Mouse (Mus musculus) left cerebral cortex, postnatal 14 days (tissue): ENCODE measurements at regions not wholly inside any gene's neighbourhood (a gene's known extent, or its start where the extent isn't known, plus 50 kb on each side); places are given as distances from the start of the nearest gene placed in this dataset.

ENCODE experiments used
- DNase-seq, 2 experiments: peaks; one replicate each; pipeline ENCODE4 v3.0.0; 2021 to 2022; ENCODE audit warnings: low spot score in 2 of 2, mixed read lengths in 1 of 2
- intact Hi-C: fragments of 180-260 bp; cut with DNase I; formaldehyde crosslinking; loops from one replicate; pipeline ENCODE4 v1.15.1; 2025

DNA sequence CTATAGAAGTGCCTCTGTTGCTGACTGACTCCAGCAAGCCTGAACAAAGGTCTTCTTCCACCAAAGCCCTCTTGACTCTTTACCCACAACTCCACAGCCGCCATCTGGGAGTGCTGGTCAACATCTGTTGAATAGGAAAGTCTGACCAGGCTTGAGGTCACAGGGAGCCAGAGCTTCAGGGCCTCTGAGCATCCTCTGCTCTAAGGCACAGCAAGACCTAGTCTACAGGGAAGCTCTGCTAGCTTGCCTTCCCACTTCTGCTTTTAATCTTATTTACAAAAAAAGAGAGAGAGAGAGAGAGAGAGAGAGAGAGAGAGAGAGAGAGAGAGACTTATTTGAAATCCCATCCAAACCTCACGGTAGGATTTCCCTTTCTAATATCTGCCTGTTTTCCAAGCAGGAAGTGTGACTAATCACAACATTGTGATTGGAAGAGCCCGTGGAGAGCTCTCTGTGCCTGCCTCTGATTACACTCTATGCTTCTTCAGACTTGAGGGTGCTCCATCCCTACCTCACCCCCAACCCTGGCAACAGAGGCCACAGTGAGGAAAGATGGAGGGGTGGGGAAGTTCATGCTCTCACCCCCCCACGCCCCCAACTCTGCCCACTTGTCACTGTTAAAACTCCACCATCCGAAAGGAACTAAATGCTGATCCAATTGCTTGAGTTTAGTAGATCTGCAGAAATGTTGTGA is 194.1 kb downstream of the Sp3 start:
- no peak for DNase-seq
- intact Hi-C loops = no loop called here

DNA sequence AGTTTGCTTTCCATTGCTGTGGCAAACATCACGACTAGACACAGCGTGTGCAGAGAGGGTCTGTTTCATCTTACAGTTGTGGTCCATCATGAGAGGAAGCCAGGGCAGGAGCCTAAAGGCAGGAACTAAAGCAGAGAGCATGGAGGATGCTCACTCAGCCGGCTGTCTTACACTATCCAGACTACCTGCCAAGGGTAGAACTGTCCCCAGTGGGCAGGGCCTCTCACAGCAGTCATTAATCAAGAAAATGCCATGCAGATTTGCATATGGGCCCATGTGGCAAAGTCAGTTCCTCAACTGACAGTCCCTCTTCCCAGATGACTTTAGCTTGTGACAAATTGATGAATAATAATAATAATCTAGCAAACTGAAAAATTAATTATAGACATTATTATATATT is 192.6 kb downstream of the Sp3 start:
- DNase-seq = no peak
- intact Hi-C loops = no loop called here

DNA sequence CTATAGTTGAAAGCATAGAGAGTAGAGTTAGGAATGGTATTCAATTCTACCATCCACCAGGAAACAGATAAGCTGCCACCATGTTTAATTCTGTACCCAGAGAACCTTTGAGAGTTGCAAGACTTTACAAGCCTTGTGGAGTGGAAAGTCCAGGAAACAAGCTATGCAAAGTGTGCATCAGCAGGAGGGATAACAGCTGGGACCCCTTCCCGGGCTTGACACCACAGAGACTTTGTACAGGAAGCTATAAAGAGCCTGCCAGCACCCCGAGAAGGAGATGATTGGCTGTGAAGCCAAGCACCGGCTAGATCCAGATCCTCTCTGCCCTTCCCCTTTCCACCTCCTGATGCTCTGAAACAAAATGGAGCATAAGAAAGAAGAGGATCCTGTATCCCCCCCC is 188.8 kb downstream of the Sp3 start:
- no peak for DNase-seq

DNA sequence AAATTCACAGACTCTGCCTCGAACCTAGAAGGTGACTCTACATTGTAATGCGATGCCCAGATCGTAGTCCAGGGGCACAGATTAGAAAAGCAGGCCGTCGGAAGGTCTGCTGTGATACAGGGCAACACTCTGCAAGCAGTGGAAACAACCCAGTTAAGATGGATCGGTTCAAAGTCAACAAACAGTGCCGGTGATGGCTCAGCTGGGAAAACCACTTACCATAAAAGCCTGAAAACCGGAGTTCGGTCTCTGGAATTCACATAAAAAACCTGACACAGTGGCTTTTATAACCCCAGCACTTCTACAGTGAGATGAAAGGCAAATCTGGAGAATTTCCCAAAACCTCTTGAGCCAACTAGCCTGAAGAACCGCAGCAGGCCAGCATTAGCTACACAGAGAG is 186.8 kb downstream of the Sp3 start:
- intact Hi-C loops = no loop called here
- no peak for DNase-seq

More for the DNA sequence above, 188.8 kb downstream of the Sp3 start:
- intact Hi-C loops = no loop called here

DNA sequence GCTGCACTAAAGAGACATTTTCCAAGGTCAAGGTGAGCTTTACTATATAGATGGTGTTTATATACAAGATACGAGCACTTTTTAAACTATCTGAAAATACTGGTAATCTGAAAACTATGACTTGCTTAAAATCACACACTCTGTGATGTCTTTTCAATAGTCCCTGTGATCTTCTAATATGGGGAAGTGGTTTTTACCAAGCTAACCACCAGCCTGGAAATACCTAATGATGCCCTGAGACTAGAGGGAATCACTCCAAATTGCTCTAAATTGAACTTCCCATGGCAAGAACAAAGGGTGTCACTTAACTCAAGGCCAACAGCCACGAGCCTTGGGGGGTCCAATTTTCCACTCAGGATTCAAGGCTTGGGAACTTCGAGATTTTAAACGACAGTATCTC is 185.7 kb downstream of the Sp3 start:
- intact Hi-C loops = no loop called here
- no peak for DNase-seq

DNA sequence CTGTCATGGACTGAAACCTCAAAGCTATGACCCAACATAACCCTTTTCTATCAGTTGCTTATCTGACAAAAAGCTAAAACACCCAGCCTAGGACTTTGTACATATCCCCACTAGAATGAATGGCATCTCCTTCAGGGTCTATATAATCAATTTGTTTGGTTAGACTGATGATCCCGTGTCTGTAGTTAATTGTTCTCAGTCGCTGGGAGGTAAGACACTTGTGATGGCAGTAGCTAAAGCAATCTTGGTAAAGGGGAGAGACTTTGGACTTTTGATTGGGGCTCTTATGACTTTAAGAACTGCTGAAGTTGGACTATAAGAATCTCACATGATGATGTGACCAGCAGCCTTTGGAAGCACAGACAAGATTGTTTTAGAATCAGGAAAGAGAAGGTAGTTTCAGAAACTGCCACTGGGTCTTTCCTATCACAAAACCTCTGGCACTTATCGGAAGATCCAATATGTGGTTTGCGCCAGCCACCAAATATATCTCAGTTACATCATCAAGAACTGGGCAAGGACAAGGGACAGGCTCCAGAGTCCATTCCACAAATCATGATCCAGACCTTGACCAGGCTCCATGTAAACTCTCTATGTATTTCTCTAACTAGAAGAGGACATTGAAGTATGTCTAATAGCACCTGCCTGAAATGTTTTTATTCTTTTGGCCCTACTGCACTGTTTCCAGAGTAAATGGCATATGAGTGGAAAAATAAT is 183.1 kb downstream of the Sp3 start:
- intact Hi-C loops = no loop called here
- no peak for DNase-seq

DNA sequence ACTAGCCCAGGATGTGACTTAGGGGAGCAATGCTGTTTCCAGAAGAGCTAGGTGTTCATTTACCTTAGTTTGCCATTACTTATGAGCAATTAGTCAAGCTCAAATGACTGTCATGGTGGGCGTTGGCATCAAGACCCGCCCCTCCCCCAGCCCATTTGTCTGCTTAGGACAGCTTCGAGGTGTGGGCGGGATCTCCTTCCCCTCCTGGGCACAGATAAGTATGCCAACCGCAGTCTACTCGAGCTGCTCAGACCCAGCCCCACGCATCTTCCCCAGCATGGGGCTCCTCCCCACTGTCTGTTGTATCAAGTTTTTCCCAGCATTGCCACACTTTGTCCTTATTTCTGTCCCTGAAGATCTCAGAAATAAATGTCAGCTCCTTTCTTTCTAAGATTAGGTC is 179.6 kb downstream of the Sp3 start:
- intact Hi-C loops = no loop called here
- no peak for DNase-seq

DNA sequence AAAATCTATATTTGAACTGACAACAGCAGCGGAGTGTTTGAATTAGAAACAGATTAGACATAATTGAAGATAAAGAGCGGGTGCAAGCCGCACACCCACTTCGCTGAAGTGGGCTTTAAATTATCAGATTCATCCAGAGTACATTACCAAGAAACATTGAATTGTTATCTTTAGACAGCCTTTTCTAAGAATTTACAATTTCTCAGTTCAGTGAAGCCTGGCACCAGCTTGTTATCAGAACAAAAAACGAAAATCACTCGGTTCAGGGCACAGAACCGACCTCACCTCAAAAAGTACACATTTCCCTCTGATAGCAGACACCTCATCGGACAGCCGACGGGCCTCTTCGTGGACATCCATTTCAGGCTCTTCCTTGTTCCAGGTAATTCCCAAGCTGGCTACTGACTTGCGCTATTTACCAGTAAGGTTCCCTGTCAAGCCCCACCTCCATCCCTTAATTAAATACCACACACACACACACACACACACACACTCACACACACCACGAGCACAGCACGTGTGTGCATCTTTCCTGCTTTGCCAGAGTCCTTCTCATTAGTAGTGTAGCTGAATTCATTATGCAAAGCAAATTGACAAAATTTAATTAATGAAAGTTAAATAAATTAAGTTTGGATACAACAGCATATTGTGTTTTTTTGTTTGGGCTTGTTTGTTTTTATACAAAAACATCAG is 166.8 kb downstream of the Sp3 start:
- intact Hi-C loops = no loop called here
- DNase-seq = no peak

DNA sequence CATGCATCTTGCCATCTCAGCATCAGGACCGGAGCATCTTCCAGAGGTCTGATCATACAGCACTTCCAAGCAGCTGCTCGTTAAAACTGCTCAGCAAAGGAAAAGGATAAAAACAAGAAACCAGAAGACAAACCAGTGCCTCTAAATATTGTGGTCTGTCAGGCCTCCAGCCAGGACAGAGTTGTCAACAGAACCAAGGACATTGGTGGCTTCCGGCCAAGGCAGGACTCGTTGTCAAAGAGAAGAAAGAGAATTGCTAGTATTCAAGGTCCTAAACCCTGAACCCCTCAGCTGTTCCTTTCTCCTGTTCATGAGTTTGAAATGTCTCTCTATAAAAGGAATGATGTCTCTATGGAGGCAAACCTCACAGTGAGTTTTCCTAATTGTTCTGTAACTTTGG is 155.0 kb downstream of the Sp3 start:
- intact Hi-C loops = no loop called here
- DNase-seq = peak in 1 of 2 experiments; percentile 13

DNA sequence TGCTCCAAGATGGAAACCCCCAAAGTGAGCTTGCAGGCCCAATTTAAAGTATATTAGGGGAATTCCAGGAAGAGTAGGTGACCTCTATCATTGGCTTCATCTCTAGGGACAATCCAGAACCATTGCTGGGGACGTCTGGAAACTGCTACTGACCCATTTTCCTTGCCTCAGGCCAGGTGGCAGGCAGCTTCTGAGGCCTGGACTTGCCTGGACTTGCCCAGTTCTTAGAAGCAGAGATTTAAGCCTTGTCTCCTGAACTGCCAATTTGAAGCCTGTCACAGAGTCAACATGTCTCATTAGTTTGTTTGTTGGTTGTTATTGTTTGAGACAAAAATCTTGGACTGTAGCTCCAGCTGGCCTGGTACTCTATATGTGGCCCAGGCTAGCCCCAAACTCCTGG is 151.1 kb downstream of the Sp3 start:
- intact Hi-C loops = no loop called here
- DNase-seq = no peak

DNA sequence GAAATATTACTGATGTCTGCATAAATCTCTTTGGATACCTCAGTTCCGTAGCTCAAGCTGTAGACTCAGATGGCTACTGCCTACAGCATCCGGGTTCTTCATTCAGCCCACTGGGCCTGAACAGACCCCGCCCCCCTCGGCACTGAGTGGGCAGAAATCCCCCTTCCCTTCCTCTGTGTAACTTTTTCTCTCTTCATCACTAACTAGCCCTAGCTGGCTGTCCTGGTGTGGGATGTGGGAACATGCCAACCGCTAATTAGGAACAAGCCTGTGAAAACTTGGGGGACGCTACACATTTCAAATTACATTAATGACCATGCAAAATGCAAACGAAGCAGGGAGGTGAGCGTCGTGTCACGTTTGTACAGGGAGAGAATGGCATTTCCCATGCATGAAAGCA is 147.5 kb downstream of the Sp3 start:
- intact Hi-C loops = no loop called here
- DNase-seq = no peak

DNA sequence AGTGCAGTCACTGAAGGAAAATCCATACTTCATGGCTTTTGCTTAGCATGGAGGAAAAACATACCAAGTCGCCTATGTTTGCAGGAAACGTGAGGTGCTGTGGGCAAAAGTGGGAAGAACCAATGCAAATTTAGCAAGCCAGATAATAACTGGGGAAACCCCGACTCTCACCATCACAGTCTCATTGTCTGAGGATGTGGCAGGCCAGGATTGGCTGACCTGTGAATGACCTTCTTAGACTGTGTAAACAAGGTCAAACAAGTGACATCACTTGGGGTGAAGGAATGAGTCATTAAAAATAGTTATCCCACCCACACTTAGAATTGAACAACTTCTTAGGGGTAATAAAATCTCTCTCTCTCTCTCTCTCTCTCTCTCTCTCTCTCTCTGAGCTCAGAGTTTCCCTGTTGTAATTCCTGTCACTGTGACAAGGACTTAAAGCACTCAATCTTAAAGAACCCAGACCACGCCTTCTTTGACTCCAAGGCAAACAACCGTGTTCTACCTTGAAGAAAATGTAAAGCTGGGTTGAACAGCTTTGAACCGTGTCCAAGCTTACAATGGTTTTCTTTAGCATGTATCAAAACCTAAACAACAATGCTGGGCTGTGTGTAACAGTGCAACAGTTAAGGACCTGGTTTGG is 142.0 kb downstream of the Sp3 start:
- intact Hi-C loops = no loop called here

DNA sequence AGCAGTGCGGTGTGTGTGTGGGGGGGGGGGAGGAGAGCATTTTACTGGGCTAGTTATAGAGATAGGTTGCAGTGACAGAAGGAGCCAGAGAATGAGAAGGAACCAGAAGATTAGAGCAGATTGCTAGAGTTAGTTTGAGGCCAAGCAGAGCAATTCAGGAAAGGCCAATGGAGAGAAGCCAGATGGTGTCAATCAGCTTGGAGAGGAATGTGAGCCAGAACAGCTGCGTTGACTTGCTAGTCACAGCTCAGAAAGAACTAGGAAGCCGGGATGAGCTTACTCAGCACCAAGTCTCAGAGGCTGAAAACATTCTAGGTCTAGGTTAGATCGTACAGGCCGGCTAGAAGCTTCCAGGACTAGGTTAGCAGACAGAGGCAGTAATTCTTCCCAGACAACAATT is 140.6 kb downstream of the Sp3 start:
- intact Hi-C loops = no loop called here
- DNase-seq = no peak

More for the DNA sequence above, 142.0 kb downstream of the Sp3 start:
- no peak for DNase-seq

DNA sequence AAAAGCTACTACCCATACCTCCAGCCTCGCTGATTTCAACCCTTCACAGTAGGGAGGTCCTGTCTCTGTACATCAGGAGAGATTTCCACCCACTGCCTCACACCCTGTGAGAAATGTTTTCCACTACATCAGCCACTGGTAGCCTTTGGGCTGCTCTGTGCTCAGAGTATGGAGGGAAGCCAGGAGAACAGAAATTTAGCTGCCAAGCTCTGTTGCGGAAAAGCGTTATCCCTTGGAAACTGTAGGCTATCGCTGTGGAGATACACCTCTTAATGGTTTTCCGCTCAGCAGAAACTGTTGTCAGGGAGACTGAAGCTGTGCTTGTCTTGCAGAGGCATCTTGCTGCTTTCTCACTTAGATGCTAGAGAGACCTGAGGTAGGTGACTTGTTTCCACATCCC is 138.9 kb downstream of the Sp3 start:
- intact Hi-C loops = no loop called here
- peak; percentile 21 to 36 for DNase-seq

DNA sequence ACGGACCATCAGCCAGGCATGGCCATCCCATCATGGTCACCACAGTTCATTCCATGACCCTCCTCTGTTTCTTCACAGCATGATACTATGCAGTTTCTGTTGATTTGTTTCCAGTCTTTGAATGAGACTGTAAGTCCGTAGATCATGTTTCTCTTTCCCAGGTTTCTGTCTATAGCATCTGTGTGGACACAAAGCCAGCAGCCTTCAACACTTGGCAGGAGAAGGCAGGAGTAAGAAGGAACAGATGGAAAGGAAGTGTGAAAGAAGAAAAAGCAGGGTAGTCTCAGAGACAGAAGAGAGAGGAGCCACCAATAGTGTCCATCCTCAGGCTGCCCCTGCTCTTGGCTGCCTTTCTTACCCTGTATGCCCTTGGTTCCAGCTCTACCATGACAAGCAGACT is 136.6 kb downstream of the Sp3 start:
- intact Hi-C loops = no loop called here

DNA sequence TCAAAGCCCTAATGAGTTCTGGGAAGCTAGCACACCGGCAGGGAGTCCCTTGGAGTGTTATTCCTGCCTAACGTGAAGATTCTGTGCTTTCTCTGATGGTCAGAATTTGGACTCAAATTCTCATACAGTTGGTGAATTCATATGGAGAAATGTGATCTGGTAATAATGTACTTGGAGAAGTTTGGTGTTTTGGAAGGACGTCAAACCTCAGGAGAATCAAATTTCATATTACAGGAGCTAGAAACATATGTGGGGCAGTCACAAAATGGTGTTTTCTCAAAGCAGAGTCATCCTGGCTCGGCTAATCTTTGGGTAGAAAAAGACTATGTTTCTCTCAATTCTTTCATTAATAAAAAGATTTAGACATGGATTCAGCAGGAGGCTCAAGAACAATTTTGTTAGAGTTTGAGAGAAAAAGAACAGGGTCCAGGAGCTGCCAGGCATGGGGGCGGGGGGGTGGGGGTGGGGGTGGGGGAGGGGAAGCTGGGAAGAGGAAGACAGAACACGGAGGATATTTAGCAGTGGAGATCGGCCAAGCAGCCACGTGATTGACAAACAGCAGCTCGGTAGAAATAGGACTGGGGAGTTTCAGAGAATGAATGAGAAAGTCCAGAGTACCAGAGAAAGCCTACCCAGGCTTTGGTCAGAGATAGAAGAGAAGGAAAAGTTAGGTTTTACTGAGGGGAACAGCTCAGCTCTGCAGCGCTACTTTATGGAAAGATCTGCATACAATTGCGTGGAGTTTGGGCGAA is 130.6 kb downstream of the Sp3 start:
- intact Hi-C loops = no loop called here
- DNase-seq = no peak

More for the DNA sequence above, 136.6 kb downstream of the Sp3 start:
- no peak for DNase-seq

DNA sequence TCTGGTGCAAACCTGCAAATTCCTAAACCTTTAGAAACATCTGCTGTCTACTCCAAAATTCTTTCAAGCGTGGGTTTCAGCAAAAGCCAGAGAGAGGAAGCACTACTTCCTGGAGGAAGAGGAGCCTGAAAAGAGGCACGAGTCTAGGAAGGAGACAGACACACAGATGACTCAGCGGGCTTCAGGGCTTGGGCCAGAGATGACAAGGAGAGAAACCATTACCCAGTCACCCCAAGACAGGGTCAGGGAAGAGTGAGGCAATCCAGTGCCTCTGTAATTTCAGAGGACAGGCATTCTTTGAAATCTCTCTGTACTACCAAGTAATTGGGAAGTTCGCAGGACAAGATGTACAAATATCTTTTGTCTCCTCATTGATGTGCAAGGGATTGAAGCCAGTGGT is 127.7 kb downstream of the Sp3 start:
- DNase-seq = no peak
- intact Hi-C loops = no loop called here

DNA sequence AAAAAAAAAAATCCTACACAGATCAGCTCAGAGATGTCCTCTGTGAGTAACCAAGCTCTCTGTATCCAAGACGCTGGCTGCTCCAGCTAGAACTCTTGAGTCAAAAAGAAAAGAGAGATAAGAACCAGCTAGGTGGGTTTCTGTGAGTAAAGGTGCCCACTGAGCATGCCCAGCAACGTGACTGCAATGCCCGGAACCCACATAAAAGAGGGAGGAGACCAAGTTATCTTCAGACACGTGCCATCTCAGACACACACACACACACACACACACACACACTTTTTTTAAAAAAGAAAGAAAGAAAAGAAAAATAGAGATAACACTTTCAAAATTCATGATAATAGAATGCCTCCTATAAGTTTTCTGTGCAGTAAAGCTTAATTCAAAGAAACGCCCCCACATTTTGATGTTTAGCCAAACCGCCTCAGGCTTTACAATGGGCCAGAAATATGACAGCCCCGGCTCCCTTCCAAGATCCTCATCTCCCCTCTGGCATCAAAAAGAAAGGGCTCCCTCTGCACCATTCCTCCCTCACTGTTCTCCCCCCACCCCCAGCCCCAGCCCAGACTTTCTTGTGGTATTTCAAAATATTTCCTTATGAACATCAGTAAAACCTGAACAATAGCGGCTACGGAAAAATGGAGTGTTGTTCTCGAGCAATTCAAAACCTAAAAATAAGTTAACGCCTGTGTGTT is 124.8 kb downstream of the Sp3 start:
- intact Hi-C loops = no loop called here
- peak; percentile 26 to 52 for DNase-seq
